Mouse (Mus musculus) G1E-ER4 (cell line): ENCODE data around the gene Scn8a. TPM values are rescaled to one million over a fixed set of nuclear protein-coding genes. Genes with fewer than 3 reads are reported as not detected.

Experiments used
- GATA1 ChIP-seq: IDR thresholded peaks from one replicate; pipeline ENCODE4 v1.8.0; 2012; ENCODE audit warnings: low read length, inconsistent platforms
- polyA plus RNA-seq: library from polyadenylated mRNA; stranded (reverse); fragments of >175 nt; gene quantifications from 2 replicates; pipeline ENCODE4 v1.2.3, GENCODE M21; 2012

Gene Scn8a
- polyA plus RNA-seq, 1 experiment = not detected

- TF ChIP-seq GATA1 = no peak
Measured at GRCm38 (mm10) chr15:101046039-101046526, 176.4 kb downstream of the Scn8a start.

GRCm38 (mm10) chr15:101046527-101047193 lies 177.0 kb downstream of the Scn8a start:
- no peak for TF ChIP-seq GATA1

- TF ChIP-seq GATA1 = no peak
Measured at GRCm38 (mm10) chr15:101047194-101047555, 177.5 kb downstream of the Scn8a start, which contains the start of gene Gm47841. Gm47841 (minus strand) TSS chr15:101047397.

GRCm38 (mm10) chr15:101048338-101048896 lies 178.8 kb downstream of the Scn8a start:
- TF ChIP-seq GATA1 = no peak

GRCm38 (mm10) chr15:101051869-101052268 lies 182.2 kb downstream of the Scn8a start:
- no peak for TF ChIP-seq GATA1

GRCm38 (mm10) chr15:101052560-101053501 lies 183.2 kb downstream of the Scn8a start:
- no peak for TF ChIP-seq GATA1

- TF ChIP-seq GATA1 = no peak
Measured at GRCm38 (mm10) chr15:101053832-101054459, 184.3 kb downstream of the Scn8a start.

GRCm38 (mm10) chr15:101054541-101054940 lies 184.9 kb downstream of the Scn8a start:
- no peak for TF ChIP-seq GATA1

GRCm38 (mm10) chr15:101056225-101056624 lies 186.6 kb downstream of the Scn8a start:
- TF ChIP-seq GATA1 = no peak

- TF ChIP-seq GATA1 = no peak
Measured at GRCm38 (mm10) chr15:101059570-101060279, 190.1 kb downstream of the Scn8a start.

- TF ChIP-seq GATA1 = no peak
Measured at GRCm38 (mm10) chr15:101060280-101060852, 190.7 kb downstream of the Scn8a start.

GRCm38 (mm10) chr15:101065069-101065468 lies 195.4 kb downstream of the Scn8a start:
- no peak for TF ChIP-seq GATA1

- TF ChIP-seq GATA1 = no peak
Measured at GRCm38 (mm10) chr15:101066364-101066847, 196.7 kb downstream of the Scn8a start.

GRCm38 (mm10) chr15:101066920-101067696 lies 197.4 kb downstream of the Scn8a start:
- no peak for TF ChIP-seq GATA1
